Mouse (Mus musculus): ENCODE measurements around the gene Btk.

DNA sequence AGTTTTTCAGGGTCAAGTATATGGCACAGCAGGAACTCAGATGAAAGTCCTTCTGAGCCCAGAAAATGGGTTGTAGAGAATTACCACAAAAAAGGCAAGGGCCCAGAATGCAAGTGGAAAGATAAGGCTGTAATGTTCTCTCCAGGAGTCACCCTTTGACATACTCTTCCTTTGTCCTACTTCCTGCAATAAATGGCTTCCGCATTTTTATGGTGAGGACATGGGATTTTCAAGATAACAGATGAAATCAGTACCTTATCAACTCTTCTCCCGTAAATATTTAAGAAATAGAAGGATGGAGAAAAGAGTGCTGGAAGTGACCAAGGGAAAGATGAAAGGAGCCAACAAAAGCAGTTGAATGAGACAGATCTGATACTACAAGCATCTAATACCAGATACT lies 44.8 kb upstream of the Btk start:
- no peak for TF ChIP-seq POLR2A (IDR thresholded peaks at IDR 0.05; ENCODE audit: low read depth, low read length)
- TF ChIP-seq RAD21 (IDR thresholded peaks at IDR 0.05; ENCODE audit: low read depth, low read length) = no peak
- TF ChIP-seq CTCF (conservative IDR thresholded peaks at IDR 0.05 in 1 of 2, IDR thresholded peaks at IDR 0.05 in 1 of 2; ENCODE audit: low read depth in 2 of 2, low read length in 2 of 2) = no peak
- no peak for TF ChIP-seq ZNF384 (IDR thresholded peaks at IDR 0.05; ENCODE audit: low read depth, low read length)
- TF ChIP-seq CHD2 (IDR thresholded peaks at IDR 0.05; ENCODE audit: low read length) = no peak
- no peak for TF ChIP-seq POLR2AphosphoS2 (IDR thresholded peaks at IDR 0.05; ENCODE audit: low read depth, low read length)
- TF ChIP-seq EP300 (IDR thresholded peaks at IDR 0.05; ENCODE audit: low read length) = no peak
- TF ChIP-seq MEF2A (IDR thresholded peaks at IDR 0.05; ENCODE audit: borderline replicate concordance, low read depth, low read length) = no peak
- TF ChIP-seq ZKSCAN1 (IDR thresholded peaks at IDR 0.05; ENCODE audit: borderline replicate concordance, low read depth, low read length) = no peak
- no peak for TF ChIP-seq ZMIZ1 (IDR thresholded peaks at IDR 0.05; ENCODE audit: low read depth, low read length)
- TF ChIP-seq UBTF (IDR thresholded peaks at IDR 0.05; ENCODE audit: low read depth, low read length) = no peak
- no peak for TF ChIP-seq HCFC1 (IDR thresholded peaks at IDR 0.05; ENCODE audit: low read depth, low read length)
